Mouse (Mus musculus) stomach, embryonic 15.5 days (tissue): ENCODE measurements around the gene Lmntd2. TPM values are rescaled to one million over a fixed set of nuclear protein-coding genes. Genes with fewer than 3 reads are reported as not detected.

Experiments
- ATAC-seq: fragments of 200-750 bp; cut with Nextera tagmentation; 2 replicates; pipeline ENCODE4 v1.8.0; 2017; ENCODE audit warnings: low read depth, moderate number of reproducible peaks, moderate TSS enrichment; ENCODE audit not compliant: insufficient read depth, low FRiP score
- H3K27ac ChIP-seq: fragments of 300-500 bp; sonication (generic); 2 replicates; pipeline ENCODE4 v1.5.1; 2015; ENCODE audit warnings: mild to moderate bottlenecking, inconsistent platforms
- H3K27me3 ChIP-seq: fragments of 300-500 bp; sonication (generic); replicated peaks from 2 replicates; pipeline ENCODE4 v1.6.1; 2015; ENCODE audit warnings: inconsistent platforms
- H3K36me3 ChIP-seq: fragments of 300-500 bp; sonication (generic); 2 replicates; pipeline ENCODE4 v1.6.1; 2015; ENCODE audit warnings: inconsistent platforms
- H3K4me1 ChIP-seq: fragments of 300-500 bp; sonication (generic); 2 replicates; pipeline ENCODE4 v1.6.1; 2015; ENCODE audit warnings: inconsistent platforms
- H3K4me2 ChIP-seq: fragments of 300-500 bp; sonication (generic); 2 replicates; pipeline ENCODE4 v1.6.1; 2015; ENCODE audit warnings: mild to moderate bottlenecking, inconsistent platforms
- H3K4me3 ChIP-seq: fragments of 300-500 bp; sonication (generic); replicated peaks from 2 replicates; pipeline ENCODE4 v1.5.1; 2015; ENCODE audit warnings: inconsistent platforms
- H3K9ac ChIP-seq: fragments of 300-500 bp; sonication (generic); 2 replicates; pipeline ENCODE4 v1.6.1; 2015; ENCODE audit warnings: inconsistent platforms
- H3K9me3 ChIP-seq: fragments of 300-500 bp; sonication (generic); 2 replicates; pipeline ENCODE4 v1.6.1; 2016; ENCODE audit warnings: inconsistent platforms
- WGBS: fragments of 180-500 bp; shearing (Covaris S2); methylation state at CpG from one replicate; pipeline ENCODE4 v1.1.7; 2015; 5-methylcytosine and 5-hydroxymethylcytosine counted together
- polyA plus RNA-seq: library from polyadenylated mRNA; unstranded; fragments of >200 nt; fragmentation: Nextera tagmentation; extraction: Ambion mirVana; gene quantifications from 2 replicates; pipeline ENCODE4 v1.2.1, GENCODE M21; 2015

Lmntd2 gene
- polyA plus RNA-seq, 1 experiment from 2014 or later = 2.8 TPM

GRCm38 (mm10) chr7:141222696-141223215 lies 8.9 kb upstream of the Lmntd2 start:
- Histone ChIP-seq H3K4me1 (peaks cover 39% of the 10 kb centered on the region), H3K4me3 (no peak overlapping the region; the same call in 1 of the 2 replicates), H3K36me3 (no peaks in the 10 kb centered on the region), H3K27ac (peak overlapping the region; percentile 93), H3K9ac (no peak overlapping the region), H3K27me3 (no peaks in the 10 kb centered on the region), H3K9me3 (no peaks in the 10 kb centered on the region), H3K4me2 (peak overlapping the region; percentile 83)
- ATAC-seq = no peak
- WGBS = 79% methylated on average over 4 of the region's 4 CpGs

GRCm38 (mm10) chr7:141222126-141222467 lies 8.2 kb upstream of the Lmntd2 start:
- Histone ChIP-seq H3K4me1 (peaks cover 45% of the 10 kb centered on the region), H3K27ac (peak overlapping the region; percentile 93), H3K36me3 (no peaks in the 10 kb centered on the region), H3K27me3 (no peaks in the 10 kb centered on the region), H3K4me2 (peak overlapping the region; percentile 83), H3K9me3 (no peaks in the 10 kb centered on the region), H3K9ac (no peak overlapping the region), H3K4me3 (peak overlapping the region; percentile 62)
- 6% methylated on average over 8 of the region's 8 CpGs for WGBS
- no peak for ATAC-seq

GRCm38 (mm10) chr7:141221249-141222125 lies 7.6 kb upstream of the Lmntd2 start:
- peaks cover 51% of the 10 kb centered on the region for H3K4me1 ChIP-seq
- H3K4me3 ChIP-seq = peak overlapping the region; percentile 62
- peak overlapping the region; percentile 84 for H3K9ac ChIP-seq
- peak overlapping the region; percentile 93 for H3K27ac ChIP-seq
- peak; percentile 97 for ATAC-seq
- peak overlapping the region; percentile 83 for H3K4me2 ChIP-seq
- H3K27me3 ChIP-seq = no peaks in the 10 kb centered on the region
- no peaks in the 10 kb centered on the region for H3K9me3 ChIP-seq
- H3K36me3 ChIP-seq = no peaks in the 10 kb centered on the region
- WGBS = 4% methylated on average over 44 of the region's 44 CpGs

GRCm38 (mm10) chr7:141220377-141220776 lies 6.5 kb upstream of the Lmntd2 start:
- peak overlapping the region; percentile 62; the same call in 1 of the 2 replicates for H3K4me3 ChIP-seq

GRCm38 (mm10) chr7:141219558-141220099 lies 5.7 kb upstream of the Lmntd2 start:
- Histone ChIP-seq H3K27ac (peak overlapping the region; percentile 40; the same call in 1 of the 2 replicates), H3K36me3 (no peaks in the 10 kb centered on the region), H3K4me1 (peaks cover 65% of the 10 kb centered on the region), H3K9ac (no peak overlapping the region), H3K9me3 (no peaks in the 10 kb centered on the region), H3K4me3 (no peak overlapping the region), H3K4me2 (peak overlapping the region; percentile 83; the same call in 1 of the 2 replicates), H3K27me3 (no peaks in the 10 kb centered on the region)
- ATAC-seq = no peak
- WGBS = 83% methylated on average over 1 of the region's 1 CpGs

More at GRCm38 (mm10) chr7:141220377-141220776, 6.5 kb upstream of the Lmntd2 start:
- H3K27me3 ChIP-seq = no peaks in the 10 kb centered on the region
- H3K9me3 ChIP-seq = no peaks in the 10 kb centered on the region
- no peak overlapping the region for H3K9ac ChIP-seq
- no peak for ATAC-seq
- no peaks in the 10 kb centered on the region for H3K36me3 ChIP-seq
- 81% methylated on average over 1 of the region's 1 CpGs for WGBS
- peak overlapping the region; percentile 85 for H3K27ac ChIP-seq
- peaks cover 59% of the 10 kb centered on the region for H3K4me1 ChIP-seq
- H3K4me2 ChIP-seq = peak overlapping the region; percentile 83

- Histone ChIP-seq H3K36me3 (no peaks in the 10 kb centered on the region), H3K4me1 (peaks cover 69% of the 10 kb centered on the region), H3K4me2 (peak overlapping the region; percentile 19; the same call in 1 of the 2 replicates), H3K9me3 (no peaks in the 10 kb centered on the region), H3K27ac (peak overlapping the region; percentile 54), H3K9ac (no peak overlapping the region), H3K4me3 (no peak overlapping the region), H3K27me3 (no peaks in the 10 kb centered on the region)
- no peak for ATAC-seq
- 80% methylated on average over 5 of the region's 5 CpGs for WGBS
Measured at GRCm38 (mm10) chr7:141218557-141219133, 4.8 kb upstream of the Lmntd2 start.

- peaks cover 69% of the 10 kb centered on the region for H3K4me1 ChIP-seq
- 58% methylated on average over 3 of the region's 3 CpGs for WGBS
- no peak for ATAC-seq
Measured at GRCm38 (mm10) chr7:141218141-141218540, 4.3 kb upstream of the Lmntd2 start.

GRCm38 (mm10) chr7:141217343-141218013 lies 3.6 kb upstream of the Lmntd2 start:
- peak overlapping the region; percentile 61; the same call in 1 of the 2 replicates for H3K9ac ChIP-seq

More at GRCm38 (mm10) chr7:141218141-141218540, 4.3 kb upstream of the Lmntd2 start:
- H3K27me3 ChIP-seq = no peaks in the 10 kb centered on the region
- H3K4me2 ChIP-seq = peak overlapping the region; percentile 96
- H3K36me3 ChIP-seq = no peaks in the 10 kb centered on the region
- H3K4me3 ChIP-seq = peak overlapping the region; percentile 71; the same call in 1 of the 2 replicates
- H3K9ac ChIP-seq = no peak overlapping the region
- no peaks in the 10 kb centered on the region for H3K9me3 ChIP-seq
- peak overlapping the region; percentile 54 for H3K27ac ChIP-seq

GRCm38 (mm10) chr7:141216894-141217293 lies 3.0 kb upstream of the Lmntd2 start:
- WGBS = 72% methylated on average over 11 of the region's 11 CpGs
- H3K9me3 ChIP-seq = no peaks in the 10 kb centered on the region
- peak overlapping the region; percentile 61; the same call in 1 of the 2 replicates for H3K9ac ChIP-seq
- H3K36me3 ChIP-seq = no peaks in the 10 kb centered on the region
- peaks cover 59% of the 10 kb centered on the region for H3K4me1 ChIP-seq
- H3K27ac ChIP-seq = peak overlapping the region; percentile 97
- H3K27me3 ChIP-seq = no peaks in the 10 kb centered on the region
- H3K4me3 ChIP-seq = peak overlapping the region; percentile 71
- no peak for ATAC-seq
- H3K4me2 ChIP-seq = peak overlapping the region; percentile 96

More at GRCm38 (mm10) chr7:141217343-141218013, 3.6 kb upstream of the Lmntd2 start:
- Histone ChIP-seq H3K9me3 (no peaks in the 10 kb centered on the region), H3K36me3 (no peaks in the 10 kb centered on the region), H3K27me3 (no peaks in the 10 kb centered on the region), H3K4me1 (peaks cover 65% of the 10 kb centered on the region), H3K27ac (peak overlapping the region; percentile 54; the same call in 1 of the 2 replicates), H3K4me2 (peak overlapping the region; percentile 96), H3K4me3 (peak overlapping the region; percentile 71)
- ATAC-seq = no peak
- WGBS = 82% methylated on average over 17 of the region's 17 CpGs

- under 1% methylated on average over 42 of the region's 42 CpGs for WGBS
- Histone ChIP-seq H3K36me3 (no peaks in the 10 kb centered on the region), H3K27ac (peak overlapping the region; percentile 97), H3K4me3 (peak overlapping the region; percentile 71), H3K9ac (peak overlapping the region; percentile 61), H3K4me2 (peak overlapping the region; percentile 96), H3K9me3 (no peaks in the 10 kb centered on the region), H3K4me1 (peaks cover 59% of the 10 kb centered on the region), H3K27me3 (no peaks in the 10 kb centered on the region)
- peak; percentile 59 for ATAC-seq
Measured at GRCm38 (mm10) chr7:141215880-141216733, 2.2 kb upstream of the Lmntd2 start.
